Mouse (Mus musculus): Measurements from ENCODE around the gene Gm20388. TPM values are rescaled to one million over a fixed set of nuclear protein-coding genes. Genes with fewer than 3 reads are reported as not detected.

The Gm20388 gene
- polyA plus RNA-seq, 1 experiment from 2014 or later, result 8.3 TPM

DNA sequence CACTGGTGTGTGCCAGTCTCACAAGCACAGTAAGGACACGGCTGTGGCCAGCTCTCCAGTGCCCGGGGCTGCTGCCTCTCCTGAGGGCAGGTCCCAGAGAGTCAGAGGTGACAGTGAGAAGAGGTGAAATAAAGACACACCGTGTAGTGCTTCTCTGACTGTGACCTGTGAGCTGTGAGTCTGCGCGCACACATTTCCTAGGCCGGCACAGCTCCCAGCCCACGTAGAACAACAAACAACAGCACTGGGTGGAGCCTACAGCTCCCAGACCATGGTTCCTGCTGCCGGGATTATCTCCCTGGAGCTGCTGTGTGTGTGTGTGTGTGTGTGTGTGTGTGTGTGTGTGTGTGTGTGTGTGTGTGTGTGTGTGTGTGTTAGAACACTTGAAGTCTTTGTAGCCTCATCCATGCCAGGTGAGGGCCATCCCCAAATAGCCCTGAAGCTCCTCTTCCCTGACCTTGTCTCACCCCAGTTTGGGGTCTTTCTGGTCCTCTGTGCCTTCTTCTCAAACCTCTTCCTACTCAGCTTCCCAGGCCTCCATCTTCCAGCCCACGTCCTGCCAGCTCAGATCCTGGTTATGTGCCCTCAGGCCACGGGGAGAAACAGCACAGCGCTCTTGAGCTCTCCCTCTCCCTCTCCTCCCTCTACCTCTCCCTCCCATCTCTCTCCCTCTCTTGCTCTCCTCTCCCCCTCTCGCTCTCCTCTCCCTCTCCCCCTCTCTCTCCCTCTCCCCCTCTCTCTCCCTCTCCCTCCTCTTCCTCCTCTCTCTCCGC lies 2907.3 kb downstream of the Gm20388 start:
- Histone ChIP-seq H3K4me1 (replicated peaks; ENCODE audit: control insufficient read depth, insufficient read depth, low read length) (no peaks in the 10 kb centered on the region), H3K9ac (ENCODE audit: low read length) (no peak overlapping the region), H3K27me3 (replicated peaks; ENCODE audit: control insufficient read depth, insufficient read depth, low read length) (no peaks in the 10 kb centered on the region), H3K27ac (ENCODE audit: low read depth) (no peak overlapping the region), H3K9me3 (ENCODE audit: control insufficient read depth, low read length) (no peaks in the 10 kb centered on the region), H3K36me3 (ENCODE audit: control insufficient read depth, insufficient read depth, low read length) (0 out of 2 replicates have a peak, but pooled peaks cover 6% of the 10 kb centered on the region), H3K4me3 (ENCODE audit: low read depth, low read length) (no peak overlapping the region), H3K4me2 (ENCODE audit: low read length) (no peak overlapping the region)
- DNase-seq (ENCODE audit: low spot score), result no peak
- 41% methylated on average over 13 of the region's 13 CpGs for WGBS
- no peak for ATAC-seq (replicated peaks; ENCODE audit: low FRiP score, low TSS enrichment, low read depth)

DNA sequence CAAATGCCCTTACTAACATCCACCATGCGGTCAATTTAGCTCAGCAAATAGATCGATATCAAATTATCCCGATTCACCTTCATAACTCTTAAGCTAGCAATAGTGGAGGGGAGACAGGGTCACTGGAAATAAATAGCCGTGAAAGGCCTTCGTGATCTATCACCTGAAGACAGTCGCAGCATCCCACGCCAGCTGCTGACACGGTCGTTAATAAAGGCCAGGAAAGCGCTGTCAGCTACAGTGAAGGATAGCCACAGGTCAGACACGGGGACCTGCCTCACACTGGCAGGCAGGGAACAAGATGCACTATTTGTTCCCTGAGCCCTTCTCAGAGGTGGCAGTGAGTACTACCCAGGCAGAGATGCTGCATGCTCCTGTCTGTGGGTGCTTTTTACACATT lies 2909.1 kb downstream of the Gm20388 start:
- Histone ChIP-seq H3K4me1 (replicated peaks; ENCODE audit: control insufficient read depth, insufficient read depth, low read length) (no peaks in the 10 kb centered on the region), H3K4me3 (ENCODE audit: low read depth, low read length) (no peak overlapping the region), H3K9me3 (ENCODE audit: control insufficient read depth, low read length) (no peaks in the 10 kb centered on the region), H3K36me3 (ENCODE audit: control insufficient read depth, insufficient read depth, low read length) (0 out of 2 replicates have a peak, but pooled peaks cover 1% of the 10 kb centered on the region), H3K27me3 (replicated peaks; ENCODE audit: control insufficient read depth, insufficient read depth, low read length) (no peaks in the 10 kb centered on the region), H3K27ac (ENCODE audit: low read depth) (no peak overlapping the region), H3K9ac (ENCODE audit: low read length) (no peak overlapping the region), H3K4me2 (ENCODE audit: low read length) (no peak overlapping the region)
- 46% methylated on average over 11 of the region's 11 CpGs for WGBS
- DNase-seq (ENCODE audit: low spot score) (no peak), ATAC-seq (replicated peaks; ENCODE audit: low FRiP score, low TSS enrichment, low read depth) (no peak)

DNA sequence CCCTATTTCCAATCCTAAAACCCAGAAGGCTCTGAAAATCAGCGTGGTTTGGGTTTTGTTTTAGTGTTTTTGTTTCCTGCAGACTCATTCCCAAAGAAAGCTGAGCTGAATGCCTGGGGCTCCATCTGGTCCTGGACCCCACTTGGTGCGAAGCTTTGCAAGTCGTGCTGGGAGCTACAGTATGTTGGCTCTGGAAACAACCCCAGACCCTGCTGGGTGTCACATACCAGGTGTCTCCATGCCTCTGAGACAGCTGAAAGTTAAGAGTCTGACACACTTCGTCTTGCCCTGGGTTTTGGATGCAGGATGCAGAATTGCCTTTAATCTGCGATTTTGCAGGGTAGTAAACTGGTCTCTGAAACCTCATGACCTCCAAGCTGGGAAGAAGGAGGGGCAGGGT lies 2913.9 kb downstream of the Gm20388 start:
- H3K4me3 ChIP-seq (ENCODE audit: low read depth, low read length), result no peak overlapping the region
- no peak overlapping the region for H3K9ac ChIP-seq (ENCODE audit: low read length)
- no peaks in the 10 kb centered on the region for H3K4me1 ChIP-seq (replicated peaks; ENCODE audit: control insufficient read depth, insufficient read depth, low read length)
- no peaks in the 10 kb centered on the region for H3K36me3 ChIP-seq (ENCODE audit: control insufficient read depth, insufficient read depth, low read length)
- H3K9me3 ChIP-seq (ENCODE audit: control insufficient read depth, low read length), result no peaks in the 10 kb centered on the region
- DNase-seq (ENCODE audit: low spot score) (no peak), ATAC-seq (replicated peaks; ENCODE audit: low FRiP score, low TSS enrichment, low read depth) (no peak)
- no peak overlapping the region for H3K27ac ChIP-seq (ENCODE audit: low read depth)
- H3K27me3 ChIP-seq (replicated peaks; ENCODE audit: control insufficient read depth, insufficient read depth, low read length), result no peaks in the 10 kb centered on the region
- 54% methylated on average over 5 of the region's 5 CpGs for WGBS
- no peak overlapping the region for H3K4me2 ChIP-seq (ENCODE audit: low read length)

DNA sequence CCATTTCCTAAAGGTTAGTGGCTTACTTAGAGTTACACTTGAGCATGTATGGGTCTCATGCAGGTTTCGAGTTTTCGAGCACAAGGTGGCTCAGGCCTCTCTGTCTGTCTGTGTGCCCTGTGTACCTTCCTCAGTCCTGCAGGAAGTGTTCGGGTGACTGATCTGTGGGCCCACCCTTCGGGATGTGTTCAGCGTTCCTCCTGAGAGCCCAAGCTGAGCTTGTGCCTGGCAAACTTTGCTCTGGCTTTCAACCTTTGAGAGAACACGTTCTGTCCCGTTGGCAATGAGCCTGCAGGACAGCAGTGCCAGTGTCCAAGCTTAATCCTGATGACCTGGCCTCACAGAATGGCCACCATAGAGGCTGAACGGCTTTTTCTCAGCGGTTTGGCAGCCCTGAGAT lies 2914.3 kb downstream of the Gm20388 start:
- Histone ChIP-seq H3K9ac (ENCODE audit: low read length) (no peak overlapping the region), H3K27ac (ENCODE audit: low read depth) (no peak overlapping the region), H3K9me3 (ENCODE audit: control insufficient read depth, low read length) (no peaks in the 10 kb centered on the region), H3K4me3 (ENCODE audit: low read depth, low read length) (no peak overlapping the region), H3K36me3 (ENCODE audit: control insufficient read depth, insufficient read depth, low read length) (no peaks in the 10 kb centered on the region), H3K27me3 (replicated peaks; ENCODE audit: control insufficient read depth, insufficient read depth, low read length) (no peaks in the 10 kb centered on the region), H3K4me1 (replicated peaks; ENCODE audit: control insufficient read depth, insufficient read depth, low read length) (no peaks in the 10 kb centered on the region), H3K4me2 (ENCODE audit: low read length) (no peak overlapping the region)
- ATAC-seq (replicated peaks; ENCODE audit: low FRiP score, low TSS enrichment, low read depth), result no peak
- DNase-seq (ENCODE audit: low spot score), result no peak
- WGBS, result 78% methylated on average over 9 of the region's 9 CpGs

DNA sequence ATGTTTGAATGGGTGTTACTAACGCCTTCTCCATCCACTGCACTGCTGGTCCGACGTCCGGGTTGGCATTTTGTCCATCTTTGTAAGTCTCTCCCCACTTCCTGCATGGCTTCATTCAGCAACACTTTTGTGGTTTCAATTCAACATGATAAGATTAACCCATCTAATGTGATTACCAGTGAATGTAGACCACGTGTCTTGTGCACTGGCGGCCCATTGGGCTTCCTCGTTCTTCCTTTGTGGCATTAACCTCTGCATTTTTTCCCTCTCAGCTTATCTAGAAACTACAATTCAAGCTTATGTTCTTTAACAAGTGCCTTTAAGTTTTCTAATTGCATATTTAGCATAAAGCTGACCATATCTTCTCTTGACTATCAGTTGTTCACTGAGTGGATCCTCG lies 2914.8 kb downstream of the Gm20388 start:
- H3K4me1 ChIP-seq (replicated peaks; ENCODE audit: control insufficient read depth, insufficient read depth, low read length), result no peaks in the 10 kb centered on the region
- H3K27me3 ChIP-seq (replicated peaks; ENCODE audit: control insufficient read depth, insufficient read depth, low read length), result no peaks in the 10 kb centered on the region
- no peak for ATAC-seq (replicated peaks; ENCODE audit: low FRiP score, low TSS enrichment, low read depth)
- H3K9me3 ChIP-seq (ENCODE audit: control insufficient read depth, low read length), result no peaks in the 10 kb centered on the region
- no peak overlapping the region for H3K4me2 ChIP-seq (ENCODE audit: low read length)
- H3K4me3 ChIP-seq (ENCODE audit: low read depth, low read length), result no peak overlapping the region
- H3K27ac ChIP-seq (ENCODE audit: low read depth), result no peak overlapping the region
- H3K9ac ChIP-seq (ENCODE audit: low read length), result no peak overlapping the region
- no peaks in the 10 kb centered on the region for H3K36me3 ChIP-seq (ENCODE audit: control insufficient read depth, insufficient read depth, low read length)
- 78% methylated on average over 8 of the region's 8 CpGs for WGBS
- no peak for DNase-seq (ENCODE audit: low spot score)

DNA sequence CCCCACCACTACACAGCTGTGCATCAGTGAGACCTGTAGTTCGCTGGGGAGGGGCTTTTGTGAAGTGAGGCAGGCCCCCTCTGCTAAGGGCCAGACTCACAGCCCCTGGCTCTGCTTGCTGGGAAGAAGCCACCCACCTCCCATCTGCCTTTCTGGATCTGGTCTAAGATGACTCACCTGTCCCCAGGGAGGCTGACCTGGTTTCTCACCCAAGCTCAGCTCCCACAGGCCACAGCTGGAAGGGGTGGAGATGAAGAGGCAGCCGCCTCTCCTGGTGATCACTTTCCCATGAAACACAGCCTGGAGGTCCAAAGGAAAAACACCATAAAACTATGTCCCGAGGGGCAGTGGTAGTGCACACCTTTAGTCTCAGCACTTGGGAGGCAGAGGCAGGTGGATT lies 2918.8 kb downstream of the Gm20388 start:
- Histone ChIP-seq H3K36me3 (ENCODE audit: control insufficient read depth, insufficient read depth, low read length) (no peaks in the 10 kb centered on the region), H3K27ac (ENCODE audit: low read depth) (no peak overlapping the region), H3K4me2 (ENCODE audit: low read length) (no peak overlapping the region), H3K9me3 (ENCODE audit: control insufficient read depth, low read length) (no peaks in the 10 kb centered on the region), H3K27me3 (replicated peaks; ENCODE audit: control insufficient read depth, insufficient read depth, low read length) (no peaks in the 10 kb centered on the region), H3K4me3 (ENCODE audit: low read depth, low read length) (no peak overlapping the region), H3K9ac (ENCODE audit: low read length) (no peak overlapping the region), H3K4me1 (replicated peaks; ENCODE audit: control insufficient read depth, insufficient read depth, low read length) (no peaks in the 10 kb centered on the region)
- ATAC-seq (replicated peaks; ENCODE audit: low FRiP score, low TSS enrichment, low read depth) (no peak), DNase-seq (ENCODE audit: low spot score) (no peak)
- WGBS, result 74% methylated on average over 3 of the region's 3 CpGs

DNA sequence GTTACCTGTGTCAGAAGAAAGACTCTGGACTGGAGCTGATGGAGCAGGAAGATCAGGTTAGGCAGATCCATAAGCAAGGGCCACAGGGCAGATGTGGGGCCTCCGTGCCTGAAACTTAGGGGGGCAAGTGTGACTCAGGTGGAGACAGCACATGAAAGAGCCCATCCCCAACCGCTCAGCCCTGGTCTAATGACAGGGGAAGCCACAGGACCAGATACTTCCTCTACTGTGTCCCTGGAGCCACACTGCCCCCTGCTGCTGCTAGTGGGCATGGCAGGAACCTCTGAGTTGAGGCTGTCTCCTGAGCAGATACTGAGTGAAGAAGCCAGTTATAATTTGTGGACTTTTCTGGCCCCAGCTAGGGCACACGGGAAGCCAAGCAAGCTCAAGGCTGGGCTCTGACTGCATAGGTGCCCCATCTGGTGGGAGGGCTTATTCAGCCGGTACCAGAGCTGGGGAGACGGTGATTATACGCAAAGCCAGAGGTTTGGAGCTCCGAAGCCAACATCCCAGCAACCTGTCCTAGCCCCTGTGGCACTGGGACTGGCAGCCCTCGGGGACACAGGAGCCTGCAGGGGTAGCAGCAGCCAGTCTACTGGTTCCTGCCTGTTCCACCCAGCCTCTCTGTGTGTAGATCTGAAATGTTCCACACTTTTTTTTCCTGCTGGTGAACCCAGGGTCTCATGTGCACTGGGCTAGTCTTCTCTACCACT lies 2919.9 kb downstream of the Gm20388 start:
- DNase-seq (ENCODE audit: low spot score), result peak; percentile 99
- Histone ChIP-seq H3K27me3 (replicated peaks; ENCODE audit: control insufficient read depth, insufficient read depth, low read length) (no peaks in the 10 kb centered on the region), H3K27ac (ENCODE audit: low read depth) (no peak overlapping the region), H3K4me3 (ENCODE audit: low read depth, low read length) (no peak overlapping the region), H3K4me2 (ENCODE audit: low read length) (no peak overlapping the region), H3K9me3 (ENCODE audit: control insufficient read depth, low read length) (no peaks in the 10 kb centered on the region), H3K9ac (ENCODE audit: low read length) (no peak overlapping the region), H3K36me3 (ENCODE audit: control insufficient read depth, insufficient read depth, low read length) (no peaks in the 10 kb centered on the region), H3K4me1 (replicated peaks; ENCODE audit: control insufficient read depth, insufficient read depth, low read length) (no peaks in the 10 kb centered on the region)
- 44% methylated on average over 8 of the region's 8 CpGs for WGBS
- peak; percentile 69 for ATAC-seq (replicated peaks; ENCODE audit: low FRiP score, low TSS enrichment, low read depth)

DNA sequence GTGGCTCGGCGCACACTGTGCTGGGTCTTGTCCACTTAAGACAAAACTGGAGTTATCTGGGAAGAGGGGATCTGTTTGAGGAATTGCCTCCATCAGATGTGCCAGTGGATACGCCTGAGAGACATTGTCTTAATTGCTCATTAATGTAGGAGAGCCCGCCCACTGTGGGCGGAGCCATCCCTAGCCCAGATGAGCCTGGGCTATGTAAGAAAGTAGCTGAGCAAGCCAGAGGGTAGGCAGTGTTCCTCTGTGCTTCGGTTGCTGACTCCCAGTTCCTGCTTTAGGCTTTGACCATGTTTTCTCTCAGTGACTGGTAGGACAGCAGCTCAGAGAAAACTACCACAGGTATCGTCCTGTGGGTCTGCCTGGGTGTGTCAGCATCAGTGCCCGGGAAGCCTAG lies 2923.8 kb downstream of the Gm20388 start:
- DNase-seq (ENCODE audit: low spot score) (no peak), ATAC-seq (replicated peaks; ENCODE audit: low FRiP score, low TSS enrichment, low read depth) (no peak)
- no peak overlapping the region for H3K4me3 ChIP-seq (ENCODE audit: low read depth, low read length)
- 83% methylated on average over 8 of the region's 8 CpGs for WGBS
- H3K4me2 ChIP-seq (ENCODE audit: low read length), result no peak overlapping the region
- H3K4me1 ChIP-seq (replicated peaks; ENCODE audit: control insufficient read depth, insufficient read depth, low read length), result no peaks in the 10 kb centered on the region
- H3K27me3 ChIP-seq (replicated peaks; ENCODE audit: control insufficient read depth, insufficient read depth, low read length), result no peaks in the 10 kb centered on the region
- no peak overlapping the region for H3K27ac ChIP-seq (ENCODE audit: low read depth)
- no peaks in the 10 kb centered on the region for H3K36me3 ChIP-seq (ENCODE audit: control insufficient read depth, insufficient read depth, low read length)
- no peaks in the 10 kb centered on the region for H3K9me3 ChIP-seq (ENCODE audit: control insufficient read depth, low read length)
- H3K9ac ChIP-seq (ENCODE audit: low read length), result no peak overlapping the region

DNA sequence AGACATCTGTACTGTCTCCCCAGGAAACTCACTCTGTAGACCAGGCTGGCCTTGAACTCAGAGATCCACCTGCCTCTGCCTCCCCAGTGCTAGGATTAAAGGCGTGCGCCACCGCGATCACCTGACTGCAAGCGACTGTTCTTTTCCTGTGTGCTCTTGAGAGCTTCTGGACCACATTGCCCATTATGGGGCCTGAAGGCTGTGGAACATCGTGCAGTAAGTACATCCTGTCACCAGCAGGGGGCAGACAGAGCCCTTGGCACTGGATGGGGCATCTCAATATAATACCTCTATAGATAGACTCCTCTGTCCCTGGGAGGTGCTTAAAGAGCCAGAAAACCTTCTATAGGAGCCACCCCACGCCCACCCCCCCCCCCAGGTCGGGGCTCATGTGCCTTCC lies 2924.3 kb downstream of the Gm20388 start:
- Histone ChIP-seq H3K9me3 (ENCODE audit: control insufficient read depth, low read length) (no peaks in the 10 kb centered on the region), H3K36me3 (ENCODE audit: control insufficient read depth, insufficient read depth, low read length) (no peaks in the 10 kb centered on the region), H3K27me3 (replicated peaks; ENCODE audit: control insufficient read depth, insufficient read depth, low read length) (no peaks in the 10 kb centered on the region), H3K9ac (ENCODE audit: low read length) (no peak overlapping the region), H3K4me3 (ENCODE audit: low read depth, low read length) (no peak overlapping the region), H3K4me2 (ENCODE audit: low read length) (no peak overlapping the region), H3K27ac (ENCODE audit: low read depth) (no peak overlapping the region), H3K4me1 (replicated peaks; ENCODE audit: control insufficient read depth, insufficient read depth, low read length) (no peaks in the 10 kb centered on the region)
- ATAC-seq (replicated peaks; ENCODE audit: low FRiP score, low TSS enrichment, low read depth) (no peak), DNase-seq (ENCODE audit: low spot score) (peak; percentile 79)
- WGBS, result 36% methylated on average over 7 of the region's 8 CpGs
